Mouse (Mus musculus) spleen, adult 2 months (tissue): Measurements from ENCODE around the gene Gm5105.

Experiments
- CTCF ChIP-seq: fragments of 200-500 bp; IDR thresholded peaks from 2 replicates; pipeline ENCODE4 v1.5.1; 2011; ENCODE audit warnings: mild to moderate bottlenecking, inconsistent platforms; ENCODE audit not compliant: insufficient read depth, insufficient read length, insufficient replicate concordance; ENCODE audit errors: extremely low read depth
- POLR2A ChIP-seq: fragments of 200-500 bp; IDR thresholded peaks from 2 replicates; pipeline ENCODE4 v1.6.1; 2011; ENCODE audit warnings: low read depth, low read length, inconsistent platforms

- TF ChIP-seq POLR2A, result no peak
- no peak for TF ChIP-seq CTCF
Measured at GRCm38 (mm10) chr3:138061205-138061911, 5.8 kb downstream of the Gm5105 start.
